Mouse (Mus musculus) kidney, adult 2 months (tissue): ENCODE results near the gene Adgrf4. TPM values are rescaled to one million over a fixed set of nuclear protein-coding genes. Genes with fewer than 3 reads are reported as not detected.

Experiments used
- DNase-seq: peaks from one replicate; pipeline ENCODE4 v3.0.0; 2021
- H3K27ac ChIP-seq: fragments of 200-500 bp; 2 replicates; pipeline ENCODE4 v1.5.1; 2012; ENCODE audit warnings: low read depth, low read length, control low read depth, inconsistent platforms; ENCODE audit not compliant: insufficient read depth
- H3K27me3 ChIP-seq: fragments of 200-500 bp; replicated peaks from 2 replicates; pipeline ENCODE4 v1.6.1; 2012; ENCODE audit warnings: mild to moderate bottlenecking, moderate library complexity, low read length, inconsistent platforms; ENCODE audit not compliant: control insufficient read depth, insufficient read depth
- H3K36me3 ChIP-seq: fragments of 200-500 bp; 2 replicates; pipeline ENCODE4 v1.6.1; 2012; ENCODE audit warnings: mild to moderate bottlenecking, moderate library complexity, low read length, inconsistent platforms; ENCODE audit not compliant: control insufficient read depth, insufficient read depth
- H3K4me1 ChIP-seq: fragments of 200-500 bp; 2 replicates; pipeline ENCODE4 v1.6.1; 2011; ENCODE audit warnings: low read length; ENCODE audit not compliant: control insufficient read depth, insufficient read depth
- H3K4me3 ChIP-seq: fragments of 200-500 bp; 2 replicates; pipeline ENCODE4 v1.5.1; 2011; ENCODE audit warnings: mild to moderate bottlenecking, low read depth, low read length, control low read depth; ENCODE audit not compliant: insufficient read depth
- CTCF ChIP-seq: fragments of 200-500 bp; conservative IDR thresholded peaks from 2 replicates; pipeline ENCODE4 v1.5.1; 2011; ENCODE audit warnings: low read depth, mild to moderate bottlenecking, control low read depth, low read length, moderate library complexity, mixed read lengths; ENCODE audit not compliant: insufficient read depth, insufficient read length
- POLR2A ChIP-seq: fragments of 200-500 bp; IDR thresholded peaks from one replicate; pipeline ENCODE4 v1.6.1; 2011; ENCODE audit warnings: low read depth, low read length, control low read depth
- WGBS: fragments of 180-500 bp; shearing (Covaris S2); methylation state at CpG from one replicate; pipeline ENCODE4 v1.1.7; 2018; 5-methylcytosine and 5-hydroxymethylcytosine counted together
- polyA plus RNA-seq: library from polyadenylated mRNA; depleted of rRNA; stranded (reverse); fragments of >200 nt; gene quantifications from 2 replicates; pipeline ENCODE4 v1.2.3, GENCODE M21; 2012; rRNA removed

The Adgrf4 gene
- polyA plus RNA-seq, 1 experiment = 0.08 TPM

DNA sequence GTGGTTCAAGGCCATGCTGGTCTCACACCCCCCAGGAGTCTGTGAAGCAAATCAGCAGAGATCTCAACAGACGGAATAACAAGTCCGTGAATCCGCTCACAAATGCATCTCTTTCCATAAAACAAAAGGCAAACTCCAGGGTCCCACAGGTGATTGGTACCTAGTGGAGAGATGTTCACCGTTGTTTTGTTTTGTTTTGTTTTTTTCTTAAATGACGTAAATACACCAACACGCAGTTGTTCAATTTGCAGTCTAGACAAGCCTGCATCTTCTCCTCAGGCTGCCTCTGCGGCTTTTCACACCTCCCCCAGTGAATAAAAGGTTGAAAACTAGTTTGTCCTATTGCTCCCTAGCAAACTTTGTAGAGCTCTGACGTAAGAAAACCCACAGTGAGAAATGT is 80.8 kb downstream of the Adgrf4 start, which contains the start of gene Opn5:
Gene Opn5, minus strand, starts transcription at position 101 of the 400 bp plus-strand sequence.
- H3K4me3 ChIP-seq = no peak within 1 kb of the TSS
- 80% methylated on average over 8 of the region's 8 CpGs for WGBS
- TF ChIP-seq POLR2A (no peak), CTCF (no peak)
- DNase-seq = no peak
- H3K27ac ChIP-seq = no peak within 1 kb of the TSS
- no peaks in the 10 kb centered on the region for H3K4me1 ChIP-seq
- no peaks in the 10 kb centered on the region for H3K27me3 ChIP-seq
- H3K36me3 ChIP-seq = no peaks in the 10 kb centered on the region

DNA sequence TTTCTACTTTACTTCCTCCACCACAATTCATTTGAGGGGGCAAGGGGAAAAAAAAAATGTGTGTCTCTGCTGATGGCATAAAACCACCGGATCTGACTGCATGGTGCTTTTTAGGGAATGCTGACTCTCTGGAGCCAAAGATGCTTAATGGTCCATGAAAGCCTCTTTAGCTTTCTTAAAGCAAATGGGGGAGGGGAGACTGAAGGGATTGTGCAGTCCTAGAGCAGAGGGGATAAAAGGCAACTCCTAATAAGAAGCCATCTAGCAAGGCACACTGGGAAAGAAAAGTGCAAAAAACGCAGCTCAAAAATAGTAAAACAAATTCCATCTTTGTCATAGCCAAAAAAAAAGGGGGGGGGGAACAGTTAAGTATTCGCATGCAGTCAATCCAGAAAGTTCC is 83.8 kb downstream of the Adgrf4 start:
- H3K4me1 ChIP-seq = no peaks in the 10 kb centered on the region
- H3K4me3 ChIP-seq = no peak overlapping the region
- TF ChIP-seq CTCF (no peak), POLR2A (no peak)
- H3K27me3 ChIP-seq = no peaks in the 10 kb centered on the region
- 35% methylated on average over 3 of the region's 3 CpGs for WGBS
- no peak overlapping the region for H3K27ac ChIP-seq
- H3K36me3 ChIP-seq = no peaks in the 10 kb centered on the region
- no peak for DNase-seq

Other genes with a start within 250 kb of the Adgrf4 start
- gene Opn5, start 80.9 kb downstream of the Adgrf4 start, polyA plus RNA-seq = not detected in 2 replicates
- gene Adgrf2, start 49.9 kb upstream of the Adgrf4 start, polyA plus RNA-seq = 0.08 and 0.19 TPM in 2 replicates
- gene Cd2ap, start 184.4 kb upstream of the Adgrf4 start, polyA plus RNA-seq = 14.6 and 19.1 TPM in 2 replicates